Mouse (Mus musculus) frontal cortex, adult (tissue): ENCODE data around the gene Ugt1a2.
"Not testable (repeated sequence)": the region's sequence is repeated elsewhere in the genome, so short reads cannot be mapped to it uniquely, and the experiment has no call there.

Experiments
- ATAC-seq: cut with Nextera tagmentation; 2 replicates; pipeline ENCODE4 v1.9.2; 2017; ENCODE audit warnings: mild to moderate bottlenecking, moderate library complexity, mixed read lengths; ENCODE audit not compliant: low TSS enrichment

The Ugt1a2 gene

GRCm38 (mm10) chr1:88200456-88200855 lies at the start of gene Ugt1a2:
Ugt1a2 (plus strand) TSS chr1:88200601.
- ATAC-seq, result no peak

- no peak for ATAC-seq
Measured at GRCm38 (mm10) chr1:88158430-88158829, 42.0 kb upstream of the Ugt1a2 start.

DNA sequence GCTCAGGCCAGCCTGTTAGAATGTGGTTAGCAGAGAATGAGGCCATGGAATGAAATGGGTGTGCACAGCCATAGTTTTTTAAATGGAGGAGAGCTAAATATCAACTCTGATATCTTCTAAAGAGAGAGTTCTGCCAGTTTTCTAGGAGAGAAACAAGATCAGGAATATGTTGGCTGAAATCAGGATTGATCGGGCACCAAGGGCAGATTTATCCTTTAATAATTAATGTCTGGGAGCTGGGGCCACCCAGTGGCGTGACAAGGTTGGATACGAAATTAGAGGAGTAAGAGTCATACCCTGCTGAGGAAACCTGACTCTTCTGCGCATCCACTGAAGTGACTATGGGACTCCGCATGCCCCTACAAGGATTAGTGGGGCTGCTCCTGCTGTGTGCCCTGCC lies 34.7 kb upstream of the Ugt1a2 start, which contains the start of gene Ugt1a5:
TSS of gene Ugt1a5 (plus strand) at position 302 of the 400 bp plus-strand sequence.
- no peak for ATAC-seq

- not testable (repeated sequence) for ATAC-seq
Measured at GRCm38 (mm10) chr1:88172190-88172589, 28.2 kb upstream of the Ugt1a2 start.

DNA sequence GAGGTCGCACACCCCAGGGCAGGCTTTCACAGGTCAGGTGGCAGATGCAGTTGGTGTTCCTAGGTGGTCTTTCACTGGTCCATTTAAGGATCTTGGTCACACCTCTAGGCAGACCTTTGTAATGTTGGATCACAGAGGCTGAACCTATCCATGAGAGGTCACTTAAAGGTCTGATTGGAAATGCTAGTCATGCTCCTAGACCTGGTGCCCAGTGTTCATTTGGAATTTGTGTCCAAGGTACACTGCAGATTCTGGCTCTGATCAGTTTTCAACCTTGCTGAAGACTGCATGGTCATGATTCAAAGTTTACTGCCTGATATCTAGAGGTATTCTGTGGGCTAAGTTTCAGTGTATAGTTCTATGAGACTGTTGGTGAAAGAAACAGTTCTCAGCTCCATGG lies 20.7 kb upstream of the Ugt1a2 start:
- no peak for ATAC-seq

- no peak for ATAC-seq
Measured at GRCm38 (mm10) chr1:88186325-88186935, 14.0 kb upstream of the Ugt1a2 start.

DNA sequence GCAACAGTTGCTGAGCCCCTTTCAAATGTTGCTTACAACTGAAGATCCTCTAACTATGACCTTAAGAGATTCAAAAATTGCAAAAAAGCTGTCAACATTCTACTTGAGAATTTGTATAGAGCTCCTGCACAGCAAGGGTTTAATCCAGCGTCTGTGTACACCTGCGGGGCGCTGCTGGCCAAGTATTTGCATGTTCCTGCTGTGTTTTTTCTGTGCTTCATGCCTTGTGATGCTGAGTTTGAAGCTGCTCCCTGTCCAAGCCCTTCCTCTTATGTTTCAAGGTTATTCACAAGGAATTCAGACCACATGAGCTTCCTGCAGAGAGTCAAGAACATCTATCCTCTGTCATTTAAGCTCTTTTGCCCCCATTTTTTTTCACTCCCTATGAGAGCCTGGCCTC lies 8.3 kb upstream of the Ugt1a2 start:
- no peak for ATAC-seq

GRCm38 (mm10) chr1:88195687-88196086 lies 4.7 kb upstream of the Ugt1a2 start:
- no peak for ATAC-seq

- ATAC-seq, result no peak
Measured at GRCm38 (mm10) chr1:88197443-88197842, 3.0 kb upstream of the Ugt1a2 start.

DNA sequence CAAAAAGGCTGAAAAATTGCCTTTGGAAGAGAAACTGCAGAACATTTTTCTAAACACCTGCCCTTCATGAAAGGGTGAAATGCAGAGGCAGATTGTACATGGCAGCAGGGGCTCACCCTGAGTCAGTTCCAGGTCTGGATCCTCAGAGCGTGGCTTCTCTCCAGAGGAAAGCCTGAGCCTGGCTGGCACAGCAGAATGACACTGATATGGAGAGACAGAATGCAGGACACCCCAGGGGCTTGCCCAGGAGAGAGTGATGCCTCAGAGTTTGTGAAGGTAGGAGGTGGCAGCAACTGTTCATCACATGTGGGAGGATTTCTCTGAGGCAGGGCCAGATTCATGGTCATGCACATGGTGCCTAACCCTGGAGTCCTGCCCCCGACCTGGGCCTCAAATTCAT lies 405 bp upstream of the Ugt1a2 start:
- no peak for ATAC-seq

DNA sequence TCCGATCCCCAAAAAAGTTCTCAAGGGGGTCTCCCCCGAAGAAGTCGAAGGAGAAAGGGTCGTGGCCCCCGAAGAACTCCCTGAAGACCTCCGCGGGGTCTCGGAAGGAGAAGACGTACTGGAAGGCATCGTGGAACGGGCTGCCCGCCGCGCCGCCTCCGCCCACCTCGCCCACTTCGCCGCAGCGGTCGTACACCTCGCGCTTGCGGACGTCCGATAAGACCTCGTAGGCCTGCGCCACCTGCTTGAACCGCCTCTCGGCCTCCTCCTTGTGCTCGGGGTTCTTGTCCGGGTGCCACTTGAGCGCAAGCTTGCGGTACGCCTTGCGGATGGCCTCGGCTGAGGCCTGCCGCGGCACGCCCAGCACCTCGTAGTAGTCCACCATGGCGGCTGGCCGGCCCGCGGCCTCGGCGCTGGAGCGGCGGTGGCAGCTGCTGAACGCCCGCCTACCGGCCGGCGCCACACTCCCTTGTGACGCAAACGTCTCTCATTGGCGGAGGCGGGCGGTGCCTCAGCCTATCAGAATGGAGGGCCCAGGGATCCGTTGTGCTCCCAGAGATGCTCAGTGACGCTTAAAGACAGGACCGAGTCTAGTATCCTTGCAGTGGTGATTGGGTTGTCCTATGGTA lies 5.0 kb downstream of the Ugt1a2 start, which contains the start of gene Dnajb3:
TSS of gene Dnajb3 (minus strand) at position 489 of the 629 bp plus-strand sequence.
- ATAC-seq, result peak; percentile 100

- ATAC-seq, result no peak
Measured at GRCm38 (mm10) chr1:88206843-88207479, 6.6 kb downstream of the Ugt1a2 start.

GRCm38 (mm10) chr1:88211812-88212211 lies 11.4 kb downstream of the Ugt1a2 start, which contains the start of gene Ugt1a1:
Ugt1a1 (plus strand) TSS chr1:88211959.
- no peak for ATAC-seq

GRCm38 (mm10) chr1:88212341-88213045 lies 12.1 kb downstream of the Ugt1a2 start:
- no peak for ATAC-seq

GRCm38 (mm10) chr1:88213061-88213460 lies 12.7 kb downstream of the Ugt1a2 start:
- ATAC-seq, result no peak

GRCm38 (mm10) chr1:88213766-88214461 lies 13.5 kb downstream of the Ugt1a2 start:
- no peak for ATAC-seq

DNA sequence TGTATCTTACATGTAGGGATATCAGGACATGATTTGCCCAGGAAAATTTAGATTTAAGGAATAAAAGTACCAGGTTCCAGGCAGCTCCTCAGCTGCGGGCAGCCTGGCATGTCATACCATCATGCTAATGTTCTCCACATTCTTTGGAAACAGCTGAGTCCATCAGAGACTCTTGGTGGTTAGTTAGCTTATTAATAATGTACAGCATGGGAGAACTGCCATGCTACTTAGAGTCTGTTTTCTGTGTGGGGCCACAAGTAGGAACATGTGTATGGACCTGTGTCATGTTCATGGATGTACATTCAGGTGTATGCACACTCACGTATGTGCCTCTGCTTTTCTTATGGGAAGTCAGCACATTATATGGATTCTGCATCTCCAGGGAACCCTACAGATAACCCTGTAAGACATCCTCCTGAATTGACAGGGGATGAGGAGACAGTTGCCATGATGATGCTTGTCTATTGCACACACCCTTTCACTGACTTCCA lies 14.1 kb downstream of the Ugt1a2 start:
- ATAC-seq, result no peak

GRCm38 (mm10) chr1:88215466-88216380 lies 15.3 kb downstream of the Ugt1a2 start:
- ATAC-seq, result no peak

GRCm38 (mm10) chr1:88216551-88216950 lies 16.1 kb downstream of the Ugt1a2 start:
- ATAC-seq, result peak; percentile 77

DNA sequence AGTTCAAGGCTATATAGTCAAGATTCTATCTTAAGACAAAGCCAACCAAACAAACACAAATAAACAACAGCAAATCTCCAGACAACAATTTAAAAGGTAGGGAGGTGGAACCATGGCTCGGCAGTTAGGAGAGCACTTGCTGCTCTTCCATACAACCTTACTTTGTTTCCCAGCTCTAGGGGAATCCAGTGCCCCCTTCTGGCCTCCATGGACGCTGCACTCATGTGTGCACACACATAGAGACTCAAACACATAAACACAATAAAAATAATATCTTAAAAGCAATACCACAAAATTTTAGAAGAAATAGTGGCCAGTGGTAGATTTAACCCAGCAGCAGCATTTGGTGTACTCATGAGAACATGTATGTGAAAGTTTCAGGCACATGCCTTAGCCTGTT lies 16.7 kb downstream of the Ugt1a2 start:
- ATAC-seq, result no peak
